ENCODE assay signal across 11 mouse cellular contexts in genomic region chrX:58015336-58015945, GRCm38 (mm10). TPM values are rescaled to one million over a fixed set of nuclear protein-coding genes. Genes with fewer than 3 reads are reported as not detected.
DNase-seq lines count a peak whose midpoint lies in the region; ATAC-seq and TF ChIP-seq lines count a peak whose summit lies in the region.
"Had no signal": no experiment of that assay in that cellular context is flagged by ENCODE, and none has a peak within 500 bp of the region (broad histone marks: within the 10 kb centered on the region; RNA-seq: fewer than 3 reads in every experiment).

No protein-coding gene starts in this region.

- H3K36me3 ChIP-seq in heart, embryonic 15.5 days, result no peaks in the 10 kb centered on the region
- H3K36me3 ChIP-seq in heart, adult 2 months (ENCODE audit: control insufficient read depth, insufficient read depth, low read length), result no peaks in the 10 kb centered on the region
- H3K36me3 ChIP-seq in forebrain, embryonic 15.5 days, result no peaks in the 10 kb centered on the region
- H3K36me3 ChIP-seq in limb, embryonic 14.5 days (ENCODE audit: control insufficient read depth, insufficient read depth, low read length), result no peaks in the 10 kb centered on the region
- H3K36me3 ChIP-seq in neural tube, embryonic 15.5 days, result no peaks in the 10 kb centered on the region
- H3K36me3 ChIP-seq: liver, embryonic 13.5 days had no signal

- TF ChIP-seq POLR2A in heart, adult 2 months (IDR thresholded peaks at IDR 0.05; ENCODE audit: insufficient read depth, low read depth, low read length), result no peak
- no peak for TF ChIP-seq POLR2A in limb, embryonic 14.5 days (IDR thresholded peaks at IDR 0.05; ENCODE audit: borderline replicate concordance, extremely low read depth, insufficient read depth, insufficient read length)

- TF ChIP-seq CTCF in heart, adult 2 months (IDR thresholded peaks at IDR 0.05), result no peak

- no peak for ATAC-seq in heart, embryonic 15.5 days (replicated peaks; ENCODE audit: insufficient number of reproducible peaks, insufficient read depth, low FRiP score, low read depth)
- no peak for ATAC-seq in forebrain, embryonic 15.5 days (replicated peaks)
- no peak for ATAC-seq in limb, embryonic 14.5 days (ENCODE audit: low FRiP score, low read depth)
- ATAC-seq in neural tube, embryonic 15.5 days (ENCODE audit: low FRiP score), result no peak
- no peak for ATAC-seq in monocyte, adult 5-6 weeks (replicated peaks; ENCODE audit: insufficient number of reproducible peaks, low FRiP score, low TSS enrichment, poor library complexity, severe bottlenecking)

- H3K4me1 ChIP-seq in heart, embryonic 15.5 days (replicated peaks), result peaks cover 4% of the 10 kb centered on the region
- H3K4me1 ChIP-seq in heart, adult 2 months (ENCODE audit: control insufficient read depth, insufficient read depth, low read length), result no peaks in the 10 kb centered on the region
- peaks cover 3% of the 10 kb centered on the region; the same call in 1 of the 2 replicates for H3K4me1 ChIP-seq in forebrain, embryonic 15.5 days
- H3K4me1 ChIP-seq in limb, embryonic 14.5 days (ENCODE audit: control insufficient read depth, insufficient read depth, low read length), result no peaks in the 10 kb centered on the region
- peaks cover 6% of the 10 kb centered on the region; the same call in 1 of the 2 replicates for H3K4me1 ChIP-seq in neural tube, embryonic 15.5 days
- H3K4me1 ChIP-seq: liver, embryonic 13.5 days had no signal

- intact Hi-C loops in heart, adult 2 months (cut with DNase I), result no loop called here
- intact Hi-C loops in left cerebral cortex, postnatal 4 days (cut with DNase I), result loop anchor here (5.0 kb wide), 1 partner anchor 93 kb away; no protein-coding TSS in a partner anchor

- peak overlapping the region; percentile 23; the same call in 1 of the 2 replicates for H3K4me2 ChIP-seq in heart, embryonic 15.5 days
- H3K4me2 ChIP-seq in forebrain, embryonic 15.5 days (replicated peaks), result no peak overlapping the region
- H3K4me2 ChIP-seq in limb, embryonic 14.5 days (replicated peaks; ENCODE audit: low read depth, low read length, severe bottlenecking), result peak overlapping the region; percentile 30
- peak overlapping the region; percentile 39 for H3K4me2 ChIP-seq in neural tube, embryonic 15.5 days
- H3K4me2 ChIP-seq: liver, embryonic 13.5 days had no signal

- no peak overlapping the region for H3K9ac ChIP-seq in heart, embryonic 15.5 days
- H3K9ac ChIP-seq in heart, adult 2 months (ENCODE audit: low read depth, low read length), result no peak overlapping the region
- H3K9ac ChIP-seq in forebrain, embryonic 15.5 days (replicated peaks), result no peak overlapping the region
- no peak overlapping the region for H3K9ac ChIP-seq in limb, embryonic 14.5 days (ENCODE audit: low read depth, low read length, severe bottlenecking)
- no peak overlapping the region for H3K9ac ChIP-seq in neural tube, embryonic 15.5 days (replicated peaks)
- H3K9ac ChIP-seq: liver, embryonic 13.5 days had no signal

- H3K27ac ChIP-seq in heart, embryonic 15.5 days, result no peak overlapping the region
- no peak overlapping the region for H3K27ac ChIP-seq in heart, adult 2 months
- no peak overlapping the region for H3K27ac ChIP-seq in forebrain, embryonic 15.5 days (replicated peaks)
- no peak overlapping the region for H3K27ac ChIP-seq in limb, embryonic 14.5 days (replicated peaks; ENCODE audit: low read depth, low read length)
- H3K27ac ChIP-seq in neural tube, embryonic 15.5 days (replicated peaks), result no peak overlapping the region
- H3K27ac ChIP-seq: liver, embryonic 13.5 days had no signal

- H3K79me2 ChIP-seq in heart, adult 2 months (replicated peaks; ENCODE audit: control insufficient read depth, insufficient read depth, low read length), result no peaks in the 10 kb centered on the region

- 12% methylated on average over 29 of the region's 29 CpGs for WGBS in heart, embryonic 15.5 days
- 16% methylated on average over 29 of the region's 29 CpGs for WGBS in heart, adult 2 months
- WGBS in forebrain, embryonic 15.5 days, result 29% methylated on average over 29 of the region's 29 CpGs
- 27% methylated on average over 29 of the region's 29 CpGs for WGBS in limb, embryonic 14.5 days
- WGBS in neural tube, embryonic 15.5 days, result 32% methylated on average over 29 of the region's 29 CpGs

- no peak for TF ChIP-seq EP300 in heart, adult 2 months (IDR thresholded peaks at IDR 0.05; ENCODE audit: insufficient read depth, low read depth, low read length)

- no peak for DNase-seq in heart, adult 2 months
- peak; percentile 2 for DNase-seq in limb, embryonic 14.5 days (ENCODE audit: low spot score)
- DNase-seq in frontal cortex, postnatal 10 days (ENCODE audit: low spot score in 2 of 2), result no peak
- no peak for DNase-seq in left cerebral cortex, postnatal 4 days
- DNase-seq: kidney, postnatal 4 days; liver, embryonic 13.5 days had no signal

- H3K4me3 ChIP-seq in heart, embryonic 15.5 days, result 0 out of 2 replicates have a peak overlapping the region, but pooled peaks have one; percentile 7
- H3K4me3 ChIP-seq in heart, adult 2 months, result no peak overlapping the region
- H3K4me3 ChIP-seq in forebrain, embryonic 15.5 days, result 0 out of 2 replicates have a peak overlapping the region, but pooled peaks have one; percentile 4
- H3K4me3 ChIP-seq in limb, embryonic 14.5 days (replicated peaks; ENCODE audit: low read length), result peak overlapping the region; percentile 10; the same call in 1 of the 2 replicates
- peak overlapping the region; percentile 17 for H3K4me3 ChIP-seq in neural tube, embryonic 15.5 days (replicated peaks)
- H3K4me3 ChIP-seq: liver, embryonic 13.5 days had no signal

- no peaks in the 10 kb centered on the region for H3K9me3 ChIP-seq in heart, embryonic 15.5 days (replicated peaks)
- H3K9me3 ChIP-seq in forebrain, embryonic 15.5 days, result no peaks in the 10 kb centered on the region
- H3K9me3 ChIP-seq in limb, embryonic 14.5 days (ENCODE audit: control insufficient read depth, low read length), result no peaks in the 10 kb centered on the region
- H3K9me3 ChIP-seq in neural tube, embryonic 15.5 days (replicated peaks), result no peaks in the 10 kb centered on the region
- H3K9me3 ChIP-seq: liver, embryonic 13.5 days had no signal

- peaks cover 72% of the 10 kb centered on the region for H3K27me3 ChIP-seq in heart, embryonic 15.5 days
- H3K27me3 ChIP-seq in heart, adult 2 months (ENCODE audit: control insufficient read depth, insufficient read depth, low read length), result peaks cover 5% of the 10 kb centered on the region
- H3K27me3 ChIP-seq in forebrain, embryonic 15.5 days, result peaks cover 12% of the 10 kb centered on the region; the same call in 1 of the 2 replicates
- H3K27me3 ChIP-seq in limb, embryonic 14.5 days (ENCODE audit: control insufficient read depth, insufficient read depth, low read length), result peaks cover 37% of the 10 kb centered on the region
- peaks cover 13% of the 10 kb centered on the region for H3K27me3 ChIP-seq in neural tube, embryonic 15.5 days (replicated peaks)

RNA-seq across cellular contexts. Expression of gene Zic3, which starts 7.1 kb away (rescaled TPM):
- 0.09 and 0.11 TPM in 2 replicates for polyA plus RNA-seq in heart, embryonic 15.5 days (2015; fragmentation: Nextera tagmentation; extraction: Ambion mirVana)
- total RNA-seq in heart, adult 2 months (2021), result not detected
- 0.12 TPM in 1 of 2 replicates, not detected in the other for polyA plus RNA-seq in heart, adult 2 months (2012; rRNA removed)
- 13.7 and 14.4 TPM in 2 replicates for polyA plus RNA-seq in forebrain, embryonic 15.5 days (2015; fragmentation: Nextera tagmentation; extraction: Ambion mirVana)
- 5.8 and 11.8 TPM in 2 replicates for polyA plus RNA-seq in limb, embryonic 14.5 days (2012; rRNA removed)
- polyA plus RNA-seq in limb, embryonic 14.5 days (2014; fragmentation: Nextera tagmentation; extraction: Ambion mirVana), result 6.8 and 9.6 TPM in 2 replicates
- polyA plus RNA-seq in neural tube, embryonic 15.5 days (2015; fragmentation: Nextera tagmentation; extraction: Ambion mirVana), result 9.6 and 12.9 TPM in 2 replicates
- not detected in 3 replicates for total RNA-seq in monocyte, adult 5-6 weeks (2017)
- total RNA-seq in left cerebral cortex, postnatal 4 days (2021), result 1 to 10 TPM; 6.4 to 8.9 TPM
- total RNA-seq: common myeloid progenitor, adult 5-6 weeks had no signal
- polyA plus RNA-seq: liver, embryonic 13.5 days had no signal
